Mouse (Mus musculus): Measurements from ENCODE around the gene Kmt2e. TPM values are rescaled to one million over a fixed set of nuclear protein-coding genes. Genes with fewer than 3 reads are reported as not detected.
"Not testable (repeated sequence)": the region's sequence is repeated elsewhere in the genome, so short reads cannot be mapped to it uniquely, and the experiment has no call there.

The Kmt2e gene
- polyA plus RNA-seq, 1 experiment, result 13.8 TPM

DNA sequence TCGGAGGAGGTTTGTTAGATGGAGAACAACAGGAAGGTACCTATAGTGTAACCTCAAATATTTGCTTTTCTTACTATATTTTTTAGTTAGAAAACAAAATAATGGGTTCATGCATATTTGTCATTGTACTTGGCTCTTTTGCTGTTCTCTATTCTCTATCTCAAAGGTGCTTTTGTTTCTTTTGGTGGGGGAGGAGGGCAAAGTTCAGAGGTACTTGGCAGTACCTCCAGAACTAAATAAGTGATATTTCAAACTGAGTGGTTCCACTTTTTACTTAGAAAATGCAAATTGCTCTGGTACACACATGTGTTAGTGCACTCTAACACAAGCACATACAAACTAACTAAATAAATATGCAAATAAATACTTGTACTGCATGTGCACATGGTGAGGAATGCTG is 7.7 kb downstream of the Kmt2e start:
- TF ChIP-seq CTCF (IDR thresholded peaks at IDR 0.05; ENCODE audit: control insufficient read depth, insufficient read depth, insufficient replicate concordance, low read depth, low read length), result no peak
- TF ChIP-seq POLR2A (IDR thresholded peaks at IDR 0.05; ENCODE audit: control insufficient read depth, low read depth, low read length), result no peak
- Histone ChIP-seq H3K36me3 (ENCODE audit: control insufficient read depth, insufficient read depth, low read length) (no peaks in the 10 kb centered on the region), H3K27ac (ENCODE audit: control insufficient read depth, insufficient read depth, low read depth, low read length) (no peak overlapping the region), H3K4me1 (ENCODE audit: control insufficient read depth, insufficient read depth, low read length) (no peaks in the 10 kb centered on the region), H3K4me3 (ENCODE audit: control insufficient read depth, low read depth, low read length) (no peak overlapping the region), H3K27me3 (ENCODE audit: control insufficient read depth, insufficient read depth, low read length) (no peaks in the 10 kb centered on the region)

DNA sequence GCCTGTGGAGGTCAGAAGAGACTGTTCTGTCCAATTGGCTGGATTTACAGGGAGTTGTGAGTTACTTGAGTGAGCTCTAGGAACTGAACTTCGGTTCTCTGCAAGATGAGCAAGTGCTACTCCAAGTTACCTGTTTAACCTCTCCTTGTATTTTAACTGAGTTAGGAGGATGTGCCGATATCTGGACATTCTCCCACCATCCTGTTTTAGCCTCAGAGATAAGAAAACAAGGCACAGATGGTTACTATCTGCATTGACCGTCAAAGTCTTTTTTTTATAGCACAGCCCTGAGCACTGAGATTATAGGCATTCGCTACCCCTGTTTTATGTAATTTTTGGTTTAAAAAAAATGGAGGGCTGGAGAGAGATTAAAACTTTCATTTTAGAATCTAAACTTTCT is 10.2 kb downstream of the Kmt2e start:
- H3K4me3 ChIP-seq (ENCODE audit: control insufficient read depth, low read depth, low read length), result no peak overlapping the region
- TF ChIP-seq POLR2A (IDR thresholded peaks at IDR 0.05; ENCODE audit: control insufficient read depth, low read depth, low read length), result no peak
- H3K27ac ChIP-seq (ENCODE audit: control insufficient read depth, insufficient read depth, low read depth, low read length), result no peak overlapping the region

DNA sequence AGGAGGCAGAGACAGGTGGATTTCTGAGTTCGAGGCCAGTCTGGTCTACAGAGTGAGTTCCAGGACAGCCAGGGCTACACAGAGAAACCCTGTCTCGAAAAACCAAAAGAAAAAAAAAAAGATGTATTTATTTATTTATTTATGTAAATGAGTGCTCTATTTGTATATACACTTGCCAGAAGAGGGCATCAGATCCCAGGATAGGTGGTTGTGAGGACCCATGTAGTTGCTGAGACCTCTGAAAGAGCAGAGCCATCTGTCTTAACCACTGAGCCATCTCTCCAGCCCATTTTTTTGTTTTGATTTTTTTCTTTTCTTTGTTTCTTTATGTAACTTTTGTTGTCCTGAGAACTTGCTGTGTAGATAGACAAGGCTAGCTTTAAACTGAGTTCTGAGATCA is 19.3 kb downstream of the Kmt2e start:
- not testable (repeated sequence) for H3K4me3 ChIP-seq (ENCODE audit: control insufficient read depth, low read depth, low read length); H3K27me3 ChIP-seq (ENCODE audit: control insufficient read depth, insufficient read depth, low read length); H3K36me3 ChIP-seq (ENCODE audit: control insufficient read depth, insufficient read depth, low read length); H3K27ac ChIP-seq (ENCODE audit: control insufficient read depth, insufficient read depth, low read depth, low read length); H3K4me1 ChIP-seq (ENCODE audit: control insufficient read depth, insufficient read depth, low read length)

More for the DNA sequence above, 10.2 kb downstream of the Kmt2e start:
- Histone ChIP-seq H3K36me3 (ENCODE audit: control insufficient read depth, insufficient read depth, low read length) (no peaks in the 10 kb centered on the region), H3K4me1 (ENCODE audit: control insufficient read depth, insufficient read depth, low read length) (no peaks in the 10 kb centered on the region), H3K27me3 (ENCODE audit: control insufficient read depth, insufficient read depth, low read length) (no peaks in the 10 kb centered on the region)

DNA sequence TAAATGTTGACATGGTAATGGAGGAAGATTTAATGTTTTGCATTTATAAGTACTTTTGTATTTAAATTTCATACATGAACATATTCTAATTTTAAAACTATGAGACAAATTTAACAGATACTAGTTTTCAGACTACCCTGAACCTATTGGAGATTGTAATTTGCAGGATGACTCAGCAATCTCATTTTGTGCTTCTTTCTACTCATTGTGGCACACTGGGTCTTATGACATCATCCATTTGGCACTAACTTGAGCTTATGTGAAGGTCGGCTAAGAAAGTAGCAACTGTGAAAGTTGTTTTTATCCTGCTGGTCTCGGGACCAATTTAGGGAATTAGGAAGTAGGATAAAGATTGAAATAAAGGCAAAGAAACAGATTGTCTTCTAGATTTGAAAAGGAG is 27.4 kb downstream of the Kmt2e start:
- TF ChIP-seq CTCF (IDR thresholded peaks at IDR 0.05; ENCODE audit: control insufficient read depth, insufficient read depth, insufficient replicate concordance, low read depth, low read length), result no peak
- TF ChIP-seq POLR2A (IDR thresholded peaks at IDR 0.05; ENCODE audit: control insufficient read depth, low read depth, low read length), result no peak
- peaks cover 5% of the 10 kb centered on the region for H3K36me3 ChIP-seq (ENCODE audit: control insufficient read depth, insufficient read depth, low read length)
- no peaks in the 10 kb centered on the region for H3K27me3 ChIP-seq (ENCODE audit: control insufficient read depth, insufficient read depth, low read length)
- no peak overlapping the region for H3K27ac ChIP-seq (ENCODE audit: control insufficient read depth, insufficient read depth, low read depth, low read length)
- no peak overlapping the region for H3K4me3 ChIP-seq (ENCODE audit: control insufficient read depth, low read depth, low read length)
- H3K4me1 ChIP-seq (ENCODE audit: control insufficient read depth, insufficient read depth, low read length), result no peaks in the 10 kb centered on the region

DNA sequence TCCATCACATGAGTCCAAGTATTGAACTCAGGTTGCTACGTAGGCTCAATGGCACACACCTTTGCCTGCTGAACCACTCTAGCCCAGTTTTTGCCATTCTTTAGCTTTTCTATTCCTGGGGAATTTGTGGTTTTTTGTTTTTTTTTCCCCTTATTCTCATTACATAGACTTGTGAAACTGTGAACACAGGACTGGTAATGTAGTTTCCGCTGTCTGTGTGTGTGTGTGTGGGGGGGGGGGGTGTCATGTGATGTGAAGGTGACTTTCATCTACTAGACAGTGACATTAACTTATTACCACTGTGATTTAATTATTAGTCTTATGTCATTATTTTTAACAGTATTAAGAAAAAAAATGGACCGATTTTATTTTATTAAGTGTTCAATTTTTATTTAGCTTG is 30.0 kb downstream of the Kmt2e start:
- Histone ChIP-seq H3K36me3 (ENCODE audit: control insufficient read depth, insufficient read depth, low read length) (peaks cover 3% of the 10 kb centered on the region), H3K4me1 (ENCODE audit: control insufficient read depth, insufficient read depth, low read length) (no peaks in the 10 kb centered on the region), H3K27ac (ENCODE audit: control insufficient read depth, insufficient read depth, low read depth, low read length) (no peak overlapping the region), H3K4me3 (ENCODE audit: control insufficient read depth, low read depth, low read length) (no peak overlapping the region), H3K27me3 (ENCODE audit: control insufficient read depth, insufficient read depth, low read length) (no peaks in the 10 kb centered on the region)
- TF ChIP-seq CTCF (IDR thresholded peaks at IDR 0.05; ENCODE audit: control insufficient read depth, insufficient read depth, insufficient replicate concordance, low read depth, low read length) (no peak), POLR2A (IDR thresholded peaks at IDR 0.05; ENCODE audit: control insufficient read depth, low read depth, low read length) (no peak)

DNA sequence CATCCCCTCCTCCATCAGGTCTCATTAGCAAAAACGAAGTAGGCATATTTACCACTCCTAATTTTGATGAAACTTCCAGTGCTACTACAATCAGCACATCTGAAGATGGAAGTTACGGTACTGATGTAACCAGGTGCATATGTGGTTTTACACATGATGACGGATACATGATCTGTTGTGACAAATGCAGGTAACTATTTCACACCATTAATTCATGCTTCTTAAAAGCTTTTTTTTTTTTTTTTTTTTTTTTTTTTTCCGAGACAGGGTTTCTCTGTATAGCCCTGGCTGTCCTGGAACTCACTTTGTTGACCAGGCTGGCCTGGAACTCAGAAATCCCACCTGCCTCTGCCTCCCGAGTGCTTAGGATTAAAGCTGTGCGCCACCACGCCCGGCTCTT is 30.5 kb downstream of the Kmt2e start:
- no peak for TF ChIP-seq CTCF (IDR thresholded peaks at IDR 0.05; ENCODE audit: control insufficient read depth, insufficient read depth, insufficient replicate concordance, low read depth, low read length)
- TF ChIP-seq POLR2A (IDR thresholded peaks at IDR 0.05; ENCODE audit: control insufficient read depth, low read depth, low read length), result no peak
- Histone ChIP-seq H3K27ac (ENCODE audit: control insufficient read depth, insufficient read depth, low read depth, low read length) (no peak overlapping the region), H3K36me3 (ENCODE audit: control insufficient read depth, insufficient read depth, low read length) (peaks cover 3% of the 10 kb centered on the region), H3K27me3 (ENCODE audit: control insufficient read depth, insufficient read depth, low read length) (no peaks in the 10 kb centered on the region), H3K4me1 (ENCODE audit: control insufficient read depth, insufficient read depth, low read length) (no peaks in the 10 kb centered on the region), H3K4me3 (ENCODE audit: control insufficient read depth, low read depth, low read length) (no peak overlapping the region)

DNA sequence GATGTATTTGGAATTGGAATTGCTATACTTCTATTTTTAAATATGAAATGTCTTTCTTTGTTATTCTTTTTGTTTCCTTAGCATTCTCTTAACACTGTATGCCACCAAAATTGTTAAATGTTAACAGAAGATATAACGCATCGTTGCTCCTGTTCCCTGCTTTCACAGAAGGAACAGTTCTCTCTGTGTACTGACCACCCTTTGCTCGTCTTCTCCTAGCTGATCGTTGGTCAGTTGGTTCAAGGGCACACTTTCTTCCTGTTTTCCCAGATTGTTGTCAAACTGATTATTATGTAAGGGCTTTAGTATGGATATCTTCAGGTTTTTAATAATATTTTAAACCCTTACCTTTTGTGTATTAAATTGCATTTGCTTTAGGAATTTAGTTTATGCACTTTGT is 32.3 kb downstream of the Kmt2e start:
- Histone ChIP-seq H3K4me3 (ENCODE audit: control insufficient read depth, low read depth, low read length) (no peak overlapping the region), H3K27ac (ENCODE audit: control insufficient read depth, insufficient read depth, low read depth, low read length) (no peak overlapping the region), H3K27me3 (ENCODE audit: control insufficient read depth, insufficient read depth, low read length) (no peaks in the 10 kb centered on the region), H3K36me3 (ENCODE audit: control insufficient read depth, insufficient read depth, low read length) (peaks cover 1% of the 10 kb centered on the region; the same call in 1 of the 2 replicates), H3K4me1 (ENCODE audit: control insufficient read depth, insufficient read depth, low read length) (no peaks in the 10 kb centered on the region)
- TF ChIP-seq CTCF (IDR thresholded peaks at IDR 0.05; ENCODE audit: control insufficient read depth, insufficient read depth, insufficient replicate concordance, low read depth, low read length) (no peak), POLR2A (IDR thresholded peaks at IDR 0.05; ENCODE audit: control insufficient read depth, low read depth, low read length) (no peak)

DNA sequence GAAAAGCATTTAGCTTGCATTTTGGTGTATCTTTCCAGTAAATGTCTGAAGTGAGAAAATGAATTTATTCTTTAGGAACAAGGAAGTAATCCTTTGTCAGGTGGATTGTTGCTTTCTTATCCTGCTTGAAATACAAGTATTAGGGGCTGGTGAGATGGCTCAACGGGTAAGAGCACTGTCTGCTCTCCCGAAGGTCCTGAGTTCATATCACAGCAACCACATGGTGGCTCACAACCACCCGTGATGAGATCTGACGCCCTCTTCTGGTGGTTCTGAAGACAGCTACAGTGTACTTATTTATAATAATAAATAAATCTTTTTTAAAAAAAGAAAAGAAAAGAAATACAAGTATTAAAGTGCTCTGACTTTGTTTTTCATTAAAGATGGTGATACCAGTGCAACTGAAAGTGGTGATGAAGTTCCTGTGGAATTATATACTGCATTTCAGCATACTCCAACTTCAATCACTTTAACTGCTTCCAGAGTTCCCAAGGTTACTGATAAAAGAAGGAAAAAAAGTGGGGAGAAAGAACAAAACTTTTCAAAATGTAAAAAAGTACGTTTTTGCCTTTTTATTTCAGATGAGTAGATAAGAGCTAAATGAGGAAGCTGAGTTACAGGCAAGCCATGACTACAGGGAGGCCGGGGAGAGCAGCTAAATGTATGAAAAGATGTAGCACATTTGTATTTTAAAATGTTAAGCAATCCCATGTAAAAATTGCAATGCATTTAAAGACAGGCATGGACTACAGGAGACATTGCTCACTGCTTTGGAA is 39.0 kb downstream of the Kmt2e start:
- TF ChIP-seq CTCF (IDR thresholded peaks at IDR 0.05; ENCODE audit: control insufficient read depth, insufficient read depth, insufficient replicate concordance, low read depth, low read length) (no peak), POLR2A (IDR thresholded peaks at IDR 0.05; ENCODE audit: control insufficient read depth, low read depth, low read length) (no peak)
- H3K27ac ChIP-seq (ENCODE audit: control insufficient read depth, insufficient read depth, low read depth, low read length), result no peak overlapping the region
- H3K27me3 ChIP-seq (ENCODE audit: control insufficient read depth, insufficient read depth, low read length), result no peaks in the 10 kb centered on the region
- H3K4me3 ChIP-seq (ENCODE audit: control insufficient read depth, low read depth, low read length), result no peak overlapping the region
- H3K4me1 ChIP-seq (ENCODE audit: control insufficient read depth, insufficient read depth, low read length), result no peaks in the 10 kb centered on the region
- peaks cover 1% of the 10 kb centered on the region for H3K36me3 ChIP-seq (ENCODE audit: control insufficient read depth, insufficient read depth, low read length)
